Mouse (Mus musculus): ENCODE measurements around the gene Apobec1.
"Not testable (repeated sequence)": the region's sequence is repeated elsewhere in the genome, so short reads cannot be mapped to it uniquely, and the experiment has no call there.

Gene Apobec1

DNA sequence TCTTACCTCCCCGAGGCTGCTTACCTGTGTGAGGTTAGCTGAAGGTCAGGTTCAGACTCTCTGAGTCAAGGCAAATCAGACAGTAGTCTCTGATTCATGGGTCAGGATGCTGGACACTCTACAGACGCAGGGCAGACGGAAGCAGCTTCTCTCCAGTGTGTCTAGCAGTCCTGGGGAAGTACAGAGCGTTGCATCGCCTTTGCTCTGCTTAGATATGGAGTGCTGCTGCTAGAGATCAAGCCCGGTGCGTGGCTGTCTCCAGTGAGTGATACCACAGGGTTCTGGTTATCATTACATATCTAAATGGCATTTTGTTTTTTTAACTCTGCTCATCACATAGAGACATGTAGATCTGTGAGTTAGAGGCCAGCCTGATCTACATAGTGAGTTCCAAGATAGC is 5.6 kb downstream of the Apobec1 start:
- no peaks in the 10 kb centered on the region for H3K27me3 ChIP-seq (ENCODE audit: control insufficient read depth, insufficient read depth, low read length, poor library complexity, severe bottlenecking)
- peaks cover 20% of the 10 kb centered on the region for H3K36me3 ChIP-seq (ENCODE audit: control insufficient read depth, insufficient read depth, low read length, poor library complexity, severe bottlenecking)
- DNase-seq (ENCODE audit: low read depth, low spot score), result no peak

DNA sequence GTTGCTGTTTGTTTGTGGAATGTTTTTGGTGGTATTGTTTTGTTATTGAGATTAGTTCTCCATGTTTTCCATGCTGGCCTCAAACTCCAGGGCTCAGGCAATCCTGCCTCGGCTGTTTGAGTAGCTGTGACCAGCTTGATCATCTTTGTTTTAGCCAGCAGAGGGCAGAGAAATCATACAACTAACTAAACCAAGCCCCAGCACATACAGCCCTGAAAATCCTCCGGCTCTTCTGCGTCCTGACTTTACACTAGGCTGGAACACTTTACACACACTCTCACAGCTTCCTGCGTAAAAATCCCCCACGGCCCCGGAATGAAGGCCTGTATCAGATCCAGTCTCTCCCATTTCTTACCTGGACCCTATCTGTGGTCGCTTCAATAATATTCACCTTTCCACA is 6.6 kb downstream of the Apobec1 start:
- Histone ChIP-seq H3K27me3 (ENCODE audit: control insufficient read depth, insufficient read depth, low read length, poor library complexity, severe bottlenecking) (no peaks in the 10 kb centered on the region), H3K36me3 (ENCODE audit: control insufficient read depth, insufficient read depth, low read length, poor library complexity, severe bottlenecking) (peaks cover 24% of the 10 kb centered on the region)
- peak; percentile 47 for DNase-seq (ENCODE audit: low read depth, low spot score)

DNA sequence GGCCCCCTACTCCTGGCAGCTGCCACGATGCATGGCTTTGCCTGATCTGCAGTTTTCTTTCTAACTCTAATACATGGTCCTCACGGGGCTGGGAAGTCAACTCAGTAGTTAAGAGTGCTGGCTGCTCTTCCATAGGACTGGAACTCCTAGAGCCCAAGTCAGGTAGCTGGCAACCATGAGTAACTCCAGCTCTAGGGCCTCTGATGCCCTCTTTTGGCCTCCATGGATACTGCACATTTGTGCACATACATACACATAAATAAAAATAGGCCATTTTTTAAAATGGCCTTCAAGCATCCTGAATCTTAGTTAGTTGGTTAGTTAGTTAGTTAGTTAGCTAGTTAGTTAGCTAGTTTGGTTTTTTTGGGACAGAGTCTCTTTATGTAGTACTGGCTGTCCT is 9.3 kb downstream of the Apobec1 start:
- Histone ChIP-seq H3K27me3 (ENCODE audit: control insufficient read depth, insufficient read depth, low read length, poor library complexity, severe bottlenecking) (no peaks in the 10 kb centered on the region), H3K36me3 (ENCODE audit: control insufficient read depth, insufficient read depth, low read length, poor library complexity, severe bottlenecking) (peaks cover 27% of the 10 kb centered on the region)
- DNase-seq (ENCODE audit: low read depth, low spot score), result no peak

DNA sequence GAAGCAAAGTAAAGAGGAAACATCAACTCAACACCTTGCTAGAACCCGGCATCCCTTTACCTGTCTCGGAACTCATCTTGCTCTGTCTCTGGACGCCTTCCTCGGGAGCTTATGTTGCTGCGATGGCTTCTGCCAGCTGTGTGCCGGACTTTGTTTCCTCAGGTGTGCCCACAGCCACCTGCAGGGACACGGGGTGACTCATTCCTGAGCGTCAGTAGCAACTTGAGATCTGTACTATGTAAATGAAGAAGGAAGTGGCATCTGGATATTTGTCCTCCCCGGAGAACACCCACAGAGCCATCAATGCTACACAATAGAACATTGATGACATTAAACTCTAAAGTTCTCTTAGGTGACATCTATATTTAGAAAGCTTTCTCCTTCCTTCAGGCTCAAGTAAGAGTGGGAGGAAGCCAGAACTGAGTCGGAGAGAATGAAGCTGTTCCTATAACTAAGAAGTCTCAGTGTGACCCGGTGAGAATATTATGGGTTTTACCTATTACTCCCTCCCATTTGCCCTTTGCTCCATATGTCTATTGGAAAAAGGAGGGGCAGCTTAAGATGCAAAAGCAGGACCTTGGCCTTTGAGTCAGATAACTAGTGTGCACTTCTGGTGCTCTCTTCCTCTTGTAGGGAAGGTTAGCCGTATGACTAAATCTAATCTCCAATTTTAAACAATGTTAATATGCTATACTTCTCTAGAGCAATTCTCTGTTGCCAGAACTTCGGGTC is 11.1 kb downstream of the Apobec1 start:
- Histone ChIP-seq H3K27me3 (ENCODE audit: control insufficient read depth, insufficient read depth, low read length, poor library complexity, severe bottlenecking) (no peaks in the 10 kb centered on the region), H3K36me3 (ENCODE audit: control insufficient read depth, insufficient read depth, low read length, poor library complexity, severe bottlenecking) (peaks cover 24% of the 10 kb centered on the region)
- DNase-seq (ENCODE audit: low read depth, low spot score), result no peak

DNA sequence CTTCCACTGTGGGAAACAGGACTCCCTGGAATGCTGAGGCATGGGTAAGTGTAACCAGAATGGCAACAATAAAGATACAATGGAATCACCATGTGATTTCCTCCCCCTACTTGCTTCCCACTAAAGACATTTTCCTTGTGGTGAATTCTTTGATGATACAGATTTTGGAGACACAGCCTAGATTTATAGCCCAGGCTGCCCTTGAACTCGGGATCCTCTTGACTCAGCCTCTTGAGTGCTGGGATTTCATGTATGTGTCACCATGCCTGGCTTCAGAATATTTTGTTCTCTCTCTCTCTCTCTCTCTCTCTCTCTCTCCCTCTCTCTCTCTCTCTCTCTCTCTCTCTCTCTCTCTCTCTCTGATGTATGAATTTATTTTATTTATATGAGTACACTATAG is 23.2 kb downstream of the Apobec1 start:
- DNase-seq (ENCODE audit: low read depth, low spot score), result no peak
- H3K36me3 ChIP-seq (ENCODE audit: control insufficient read depth, insufficient read depth, low read length, poor library complexity, severe bottlenecking), result peaks cover 22% of the 10 kb centered on the region
- H3K27me3 ChIP-seq (ENCODE audit: control insufficient read depth, insufficient read depth, low read length, poor library complexity, severe bottlenecking), result no peaks in the 10 kb centered on the region

DNA sequence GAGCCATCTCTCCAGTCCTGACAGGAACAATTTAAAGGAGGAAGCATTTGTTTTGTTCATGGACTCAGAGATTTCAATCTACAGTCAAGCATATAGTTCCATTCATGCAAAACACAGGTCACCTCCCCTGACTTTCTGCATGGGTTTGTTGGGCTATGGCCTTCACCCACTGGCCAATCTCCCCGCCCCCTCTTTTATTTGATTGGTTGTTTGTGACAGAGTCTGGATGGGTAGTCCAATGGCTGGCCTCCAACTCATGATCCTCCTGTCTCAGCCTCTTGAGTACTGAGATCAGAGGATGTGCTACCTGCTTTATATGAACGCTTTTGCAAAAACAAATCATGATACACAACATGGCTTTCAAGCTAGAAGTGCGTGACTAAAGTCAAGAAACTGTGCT is 25.2 kb downstream of the Apobec1 start:
- H3K36me3 ChIP-seq (ENCODE audit: control insufficient read depth, insufficient read depth, low read length, poor library complexity, severe bottlenecking), result peaks cover 15% of the 10 kb centered on the region; the same call in 1 of the 2 replicates
- DNase-seq (ENCODE audit: low read depth, low spot score), result no peak
- H3K27me3 ChIP-seq (ENCODE audit: control insufficient read depth, insufficient read depth, low read length, poor library complexity, severe bottlenecking), result no peaks in the 10 kb centered on the region

DNA sequence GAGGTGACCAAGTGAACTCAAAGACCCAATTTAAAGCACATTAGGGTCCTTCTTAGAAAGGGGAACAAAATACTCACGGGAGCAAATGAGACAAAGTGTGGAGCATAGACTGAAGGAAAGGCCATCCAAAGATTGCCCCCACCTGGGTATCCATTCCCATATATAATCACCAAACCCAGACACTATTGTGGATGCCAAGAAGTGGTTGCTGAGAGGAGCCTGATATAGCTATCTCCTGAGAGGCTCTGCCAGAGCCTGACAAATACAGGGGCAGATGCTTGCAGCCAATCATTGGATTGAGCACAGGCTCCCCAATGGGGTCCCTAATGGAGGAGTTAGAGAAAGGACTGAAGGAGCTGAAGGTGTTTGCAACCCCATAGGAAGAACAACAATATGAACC is 27.2 kb downstream of the Apobec1 start:
- not testable (repeated sequence) for DNase-seq (ENCODE audit: low read depth, low spot score); H3K27me3 ChIP-seq (ENCODE audit: control insufficient read depth, insufficient read depth, low read length, poor library complexity, severe bottlenecking)
- peaks cover 10% of the 10 kb centered on the region; the same call in 1 of the 2 replicates for H3K36me3 ChIP-seq (ENCODE audit: control insufficient read depth, insufficient read depth, low read length, poor library complexity, severe bottlenecking)

DNA sequence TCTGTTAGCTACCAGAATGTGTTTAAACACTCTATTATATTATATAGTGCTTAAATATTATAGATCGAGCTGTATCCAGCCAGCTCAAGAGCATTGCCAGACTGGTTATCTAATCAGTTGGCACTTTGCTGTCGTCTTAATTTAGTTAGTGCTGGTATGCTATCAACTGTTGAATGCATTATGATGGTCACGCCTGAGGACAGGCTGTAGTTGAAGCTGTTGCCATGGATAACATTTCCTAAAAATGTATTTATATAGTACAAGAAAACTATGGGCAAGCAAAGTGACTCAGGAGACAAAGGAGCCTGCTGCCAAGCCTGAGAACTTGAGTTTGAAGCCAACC is 30.7 kb downstream of the Apobec1 start:
- H3K36me3 ChIP-seq (ENCODE audit: control insufficient read depth, insufficient read depth, low read length, poor library complexity, severe bottlenecking), result no peaks in the 10 kb centered on the region
- no peak for DNase-seq (ENCODE audit: low read depth, low spot score)
- no peaks in the 10 kb centered on the region for H3K27me3 ChIP-seq (ENCODE audit: control insufficient read depth, insufficient read depth, low read length, poor library complexity, severe bottlenecking)

DNA sequence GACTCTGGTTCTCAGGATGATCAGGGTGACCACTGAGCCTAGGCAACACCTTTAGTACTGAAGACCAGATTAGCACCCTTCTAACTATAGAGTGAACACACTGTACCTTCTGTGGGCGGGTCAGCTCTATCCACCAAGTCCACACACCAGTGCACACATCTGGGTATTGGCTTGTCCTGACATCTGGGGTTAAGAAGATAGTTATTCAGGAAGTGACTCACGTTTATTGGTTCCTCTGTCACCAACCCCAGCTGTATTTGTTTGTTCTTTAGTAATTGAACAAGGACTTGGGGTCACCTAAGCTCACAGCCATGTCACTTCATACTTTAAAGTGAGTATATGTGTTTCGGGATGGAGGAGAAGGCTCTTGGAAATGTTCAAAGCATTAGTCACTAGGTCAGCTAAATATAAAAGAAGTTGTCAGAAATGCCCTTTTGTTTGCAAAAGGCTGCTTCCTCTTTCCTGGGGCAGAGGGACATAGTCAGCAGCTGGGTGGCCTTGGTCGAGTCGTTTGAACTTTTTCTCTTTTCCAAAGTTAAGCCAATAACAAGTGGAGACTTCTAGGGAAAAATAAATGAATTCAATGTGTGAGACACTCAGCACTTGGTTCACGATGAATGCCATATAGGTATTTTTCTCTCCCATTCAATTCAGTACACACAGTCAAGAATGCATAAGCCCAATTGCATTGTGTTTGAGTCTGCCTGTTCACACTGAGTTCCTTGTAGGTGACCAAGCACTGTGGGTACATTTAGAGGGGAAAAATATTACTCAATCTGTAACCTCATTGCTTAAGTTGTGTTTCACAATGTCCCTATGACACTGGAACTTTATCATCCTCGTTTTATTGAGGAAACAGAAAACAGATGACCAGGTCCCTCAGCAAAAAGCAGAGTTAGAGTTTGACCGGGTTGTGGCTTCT is 31.3 kb downstream of the Apobec1 start:
- DNase-seq (ENCODE audit: low read depth, low spot score), result peak; percentile 55
- H3K36me3 ChIP-seq (ENCODE audit: control insufficient read depth, insufficient read depth, low read length, poor library complexity, severe bottlenecking), result no peaks in the 10 kb centered on the region
- no peaks in the 10 kb centered on the region for H3K27me3 ChIP-seq (ENCODE audit: control insufficient read depth, insufficient read depth, low read length, poor library complexity, severe bottlenecking)

DNA sequence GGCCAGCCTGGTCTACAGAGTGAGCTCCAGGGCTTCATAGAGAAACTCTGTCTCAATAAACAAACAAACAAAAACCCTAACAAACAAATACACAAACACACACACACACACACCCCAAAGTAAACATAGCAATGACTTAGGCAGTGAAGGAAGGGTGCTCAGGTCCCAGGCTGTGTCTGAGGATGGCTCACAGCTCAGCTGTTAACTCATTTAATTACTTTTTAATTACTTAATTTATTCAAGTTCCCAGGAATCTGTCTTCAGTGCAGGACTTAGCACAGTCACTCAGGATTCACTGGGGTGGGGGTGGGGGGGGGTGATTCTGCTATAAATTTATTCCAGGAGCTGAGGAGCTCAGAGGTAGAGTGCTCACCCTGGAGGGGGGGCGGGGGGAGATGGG is 32.5 kb downstream of the Apobec1 start:
- no peaks in the 10 kb centered on the region for H3K36me3 ChIP-seq (ENCODE audit: control insufficient read depth, insufficient read depth, low read length, poor library complexity, severe bottlenecking)
- H3K27me3 ChIP-seq (ENCODE audit: control insufficient read depth, insufficient read depth, low read length, poor library complexity, severe bottlenecking), result no peaks in the 10 kb centered on the region
- DNase-seq (ENCODE audit: low read depth, low spot score), result no peak

DNA sequence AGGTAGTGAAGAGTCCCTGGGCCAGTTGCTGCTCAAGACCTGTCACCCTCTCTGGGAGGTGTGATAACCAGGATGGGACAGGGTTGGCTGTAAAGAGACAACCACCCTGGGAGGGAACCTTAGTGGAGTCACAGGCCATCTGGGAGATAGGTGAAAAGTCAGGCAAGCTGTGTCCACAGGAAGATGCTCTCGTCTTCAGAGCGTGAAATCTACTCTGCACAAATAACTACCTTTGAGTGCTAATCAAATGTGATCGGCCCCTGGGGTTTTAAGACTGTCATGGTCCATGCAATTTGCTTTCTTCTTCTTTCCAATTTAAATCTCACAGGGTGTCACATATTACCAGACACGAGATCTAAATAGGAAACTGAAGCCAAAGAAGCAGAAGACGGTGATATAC is 33.1 kb downstream of the Apobec1 start:
- peak; percentile 50 for DNase-seq (ENCODE audit: low read depth, low spot score)
- Histone ChIP-seq H3K36me3 (ENCODE audit: control insufficient read depth, insufficient read depth, low read length, poor library complexity, severe bottlenecking) (no peaks in the 10 kb centered on the region), H3K27me3 (ENCODE audit: control insufficient read depth, insufficient read depth, low read length, poor library complexity, severe bottlenecking) (no peaks in the 10 kb centered on the region)

DNA sequence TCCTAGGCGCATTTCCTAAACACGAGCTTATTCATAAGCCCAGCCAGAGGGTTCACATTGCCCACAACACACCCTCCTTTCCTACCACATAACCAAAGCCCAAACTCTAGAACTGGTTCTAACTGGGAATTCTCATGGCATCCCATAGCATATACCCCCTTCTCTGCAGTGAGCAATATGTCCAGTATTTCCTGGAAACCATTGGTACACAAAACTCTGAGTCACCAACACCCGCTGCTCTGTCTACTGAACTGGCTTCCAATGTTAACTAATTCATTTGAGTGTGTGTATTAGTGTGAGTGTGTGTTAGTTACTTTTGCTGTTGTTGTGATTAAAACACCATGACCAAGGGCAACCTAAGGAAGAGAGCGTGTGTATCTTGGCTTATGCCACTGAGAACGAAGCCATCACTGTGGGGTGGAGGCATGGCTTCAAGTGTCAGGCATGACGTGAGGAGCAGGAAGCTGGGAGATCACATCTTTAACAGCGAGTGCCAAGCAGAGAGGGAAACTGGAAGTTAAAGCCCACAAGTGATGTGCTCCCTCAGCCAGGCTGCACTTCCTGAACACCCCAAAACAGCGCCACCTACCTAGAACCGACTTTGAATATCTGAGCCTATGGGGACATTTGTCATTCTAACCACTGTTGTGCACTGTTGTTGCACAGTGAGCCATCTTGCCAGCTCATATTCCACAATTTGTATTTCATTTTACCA is 37.0 kb downstream of the Apobec1 start:
- H3K27me3 ChIP-seq (ENCODE audit: control insufficient read depth, insufficient read depth, low read length, poor library complexity, severe bottlenecking), result no peaks in the 10 kb centered on the region
- H3K36me3 ChIP-seq (ENCODE audit: control insufficient read depth, insufficient read depth, low read length, poor library complexity, severe bottlenecking), result no peaks in the 10 kb centered on the region
- no peak for DNase-seq (ENCODE audit: low read depth, low spot score)

DNA sequence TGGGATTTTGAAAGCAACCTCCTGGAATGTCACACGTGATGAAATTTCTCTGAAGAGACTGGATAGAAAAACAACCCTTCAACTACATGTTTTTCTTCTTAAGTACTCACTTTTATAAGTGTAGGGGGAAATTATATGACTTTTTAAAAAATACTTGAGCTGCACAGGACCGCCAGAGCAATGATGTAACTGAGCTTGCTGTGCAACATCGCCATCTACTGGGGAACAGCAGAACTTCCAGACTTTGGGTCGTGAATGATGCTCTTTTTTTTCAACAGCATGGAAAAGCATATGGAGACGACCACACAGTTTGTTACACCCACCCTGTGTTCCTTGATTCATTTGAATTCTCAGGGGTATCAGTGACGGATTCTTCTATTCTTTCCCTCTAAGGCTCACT is 39.8 kb downstream of the Apobec1 start:
- Histone ChIP-seq H3K27me3 (ENCODE audit: control insufficient read depth, insufficient read depth, low read length, poor library complexity, severe bottlenecking) (no peaks in the 10 kb centered on the region), H3K36me3 (ENCODE audit: control insufficient read depth, insufficient read depth, low read length, poor library complexity, severe bottlenecking) (no peaks in the 10 kb centered on the region)
- peak; percentile 80 for DNase-seq (ENCODE audit: low read depth, low spot score)

DNA sequence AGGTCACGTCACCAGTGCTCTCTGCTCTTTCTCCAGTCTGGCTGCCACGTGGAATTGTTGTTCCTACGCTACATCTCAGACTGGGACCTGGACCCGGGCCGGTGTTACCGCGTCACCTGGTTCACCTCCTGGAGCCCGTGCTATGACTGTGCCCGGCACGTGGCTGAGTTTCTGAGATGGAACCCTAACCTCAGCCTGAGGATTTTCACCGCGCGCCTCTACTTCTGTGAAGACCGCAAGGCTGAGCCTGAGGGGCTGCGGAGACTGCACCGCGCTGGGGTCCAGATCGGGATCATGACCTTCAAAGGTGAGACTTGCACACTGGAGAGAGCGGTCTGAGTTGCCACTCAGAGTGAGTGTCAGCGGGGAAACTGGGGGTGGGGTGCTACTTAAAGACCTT is 41.2 kb downstream of the Apobec1 start:
- Histone ChIP-seq H3K27me3 (ENCODE audit: control insufficient read depth, insufficient read depth, low read length, poor library complexity, severe bottlenecking) (no peaks in the 10 kb centered on the region), H3K36me3 (ENCODE audit: control insufficient read depth, insufficient read depth, low read length, poor library complexity, severe bottlenecking) (no peaks in the 10 kb centered on the region)
- DNase-seq (ENCODE audit: low read depth, low spot score), result no peak

DNA sequence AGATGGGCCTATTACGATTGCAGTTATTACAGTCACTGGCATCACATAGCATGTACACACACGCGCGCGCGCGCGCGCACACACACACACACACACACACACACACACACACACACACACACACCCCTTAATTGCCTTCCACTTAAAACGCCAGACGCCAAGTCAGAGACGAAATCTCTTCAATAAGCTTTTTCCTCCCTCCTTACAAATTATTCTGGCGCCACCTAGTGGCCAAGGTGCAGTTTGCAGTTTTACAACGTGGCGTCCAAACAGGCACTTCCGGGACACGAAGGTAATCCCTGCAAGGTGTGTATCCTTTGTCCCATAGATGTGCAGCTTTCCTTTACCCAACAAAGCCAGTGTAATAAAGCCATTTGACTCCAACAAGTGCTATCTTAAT is 41.8 kb downstream of the Apobec1 start:
- DNase-seq (ENCODE audit: low read depth, low spot score), result peak; percentile 88
- no peaks in the 10 kb centered on the region for H3K27me3 ChIP-seq (ENCODE audit: control insufficient read depth, insufficient read depth, low read length, poor library complexity, severe bottlenecking)

More for the DNA sequence above, 41.8 kb downstream of the Apobec1 start:
- H3K36me3 ChIP-seq (ENCODE audit: control insufficient read depth, insufficient read depth, low read length, poor library complexity, severe bottlenecking), result no peaks in the 10 kb centered on the region
